In genomic region chr1:106175360-106175759, GRCm38 (mm10) we compare ENCODE assay signal across 11 mouse cellular contexts. TPM values are rescaled to one million over a fixed set of nuclear protein-coding genes. Genes with fewer than 3 reads are reported as not detected.
DNase-seq lines count a peak whose midpoint lies in the region; ATAC-seq and TF ChIP-seq lines count a peak whose summit lies in the region.
"Had no signal": no experiment of that assay in that cellular context is flagged by ENCODE, and none has a peak within 500 bp of the region (broad histone marks: within the 10 kb centered on the region; RNA-seq: fewer than 3 reads in every experiment).

No protein-coding gene starts in this region.

- H3K4me3 ChIP-seq in kidney, postnatal 0 days (replicated peaks; ENCODE audit: low read depth, low read length), result no peak overlapping the region
- peak overlapping the region; percentile 10; the same call in 1 of the 2 replicates for H3K4me3 ChIP-seq in embryonic facial prominence, embryonic 15.5 days (replicated peaks)
- peak overlapping the region; percentile 94 for H3K4me3 ChIP-seq in hindbrain, embryonic 10.5 days
- peak overlapping the region; percentile 19 for H3K4me3 ChIP-seq in midbrain, embryonic 14.5 days (replicated peaks; ENCODE audit: low read depth, low read length)
- H3K4me3 ChIP-seq: megakaryocyte, embryonic 14.5 days had no signal

- no peaks in the 10 kb centered on the region for H3K9me3 ChIP-seq in kidney, postnatal 0 days (replicated peaks; ENCODE audit: low read length)
- H3K9me3 ChIP-seq in embryonic facial prominence, embryonic 15.5 days (replicated peaks), result no peaks in the 10 kb centered on the region
- no peaks in the 10 kb centered on the region for H3K9me3 ChIP-seq in hindbrain, embryonic 10.5 days
- H3K9me3 ChIP-seq in midbrain, embryonic 14.5 days (ENCODE audit: control insufficient read depth, low read length), result no peaks in the 10 kb centered on the region
- H3K9me3 ChIP-seq: megakaryocyte, embryonic 14.5 days had no signal

- H3K27me3 ChIP-seq in kidney, postnatal 0 days (ENCODE audit: insufficient read depth, low read length), result no peaks in the 10 kb centered on the region
- H3K27me3 ChIP-seq in embryonic facial prominence, embryonic 15.5 days, result no peaks in the 10 kb centered on the region
- no peaks in the 10 kb centered on the region for H3K27me3 ChIP-seq in hindbrain, embryonic 10.5 days (ENCODE audit: insufficient read depth, poor library complexity, severe bottlenecking)
- H3K27me3 ChIP-seq in midbrain, embryonic 14.5 days (ENCODE audit: control insufficient read depth, insufficient read depth, low read length), result no peaks in the 10 kb centered on the region

- 58% methylated on average over 3 of the region's 3 CpGs for WGBS in kidney, postnatal 0 days
- WGBS in embryonic facial prominence, embryonic 15.5 days, result 60% methylated on average over 3 of the region's 3 CpGs
- WGBS in hindbrain, embryonic 10.5 days, result 54% methylated on average over 3 of the region's 3 CpGs
- WGBS in midbrain, embryonic 14.5 days, result 48% methylated on average over 3 of the region's 3 CpGs

- H3K4me1 ChIP-seq in kidney, postnatal 0 days (replicated peaks; ENCODE audit: insufficient read depth, low read length), result peaks cover 5% of the 10 kb centered on the region; the same call in 1 of the 2 replicates
- peaks cover 18% of the 10 kb centered on the region for H3K4me1 ChIP-seq in embryonic facial prominence, embryonic 15.5 days
- H3K4me1 ChIP-seq in hindbrain, embryonic 10.5 days (replicated peaks), result peaks cover 67% of the 10 kb centered on the region
- peaks cover 36% of the 10 kb centered on the region for H3K4me1 ChIP-seq in midbrain, embryonic 14.5 days (ENCODE audit: control insufficient read depth, insufficient read depth, low read length)

- H3K9ac ChIP-seq in kidney, postnatal 0 days (ENCODE audit: low read depth, low read length), result no peak overlapping the region
- H3K9ac ChIP-seq in embryonic facial prominence, embryonic 15.5 days, result no peak overlapping the region
- peak overlapping the region; percentile 38; the same call in 1 of the 2 replicates for H3K9ac ChIP-seq in midbrain, embryonic 14.5 days (replicated peaks; ENCODE audit: low read length)

- no peak overlapping the region for H3K27ac ChIP-seq in kidney, postnatal 0 days
- no peak overlapping the region for H3K27ac ChIP-seq in embryonic facial prominence, embryonic 15.5 days (replicated peaks)
- H3K27ac ChIP-seq in hindbrain, embryonic 10.5 days, result no peak overlapping the region
- no peak overlapping the region for H3K27ac ChIP-seq in midbrain, embryonic 14.5 days (replicated peaks; ENCODE audit: low read depth, low read length)

- TF ChIP-seq CTCF in kidney, postnatal 0 days (IDR thresholded peaks at IDR 0.05; ENCODE audit: low read depth), result no peak

- H3K36me3 ChIP-seq in kidney, postnatal 0 days (ENCODE audit: insufficient read depth, low read length), result no peaks in the 10 kb centered on the region
- no peaks in the 10 kb centered on the region for H3K36me3 ChIP-seq in embryonic facial prominence, embryonic 15.5 days
- no peaks in the 10 kb centered on the region for H3K36me3 ChIP-seq in hindbrain, embryonic 10.5 days
- H3K36me3 ChIP-seq in midbrain, embryonic 14.5 days (ENCODE audit: control insufficient read depth, insufficient read depth, low read length), result no peaks in the 10 kb centered on the region

- ATAC-seq in kidney, postnatal 0 days (replicated peaks; ENCODE audit: low FRiP score, low read depth), result no peak
- ATAC-seq in embryonic facial prominence, embryonic 15.5 days (ENCODE audit: insufficient number of reproducible peaks, low FRiP score, low TSS enrichment, low read depth), result no peak
- no peak for ATAC-seq in midbrain, embryonic 14.5 days (ENCODE audit: low FRiP score, low TSS enrichment)

- DNase-seq in kidney, postnatal 0 days (ENCODE audit: low spot score), result no peak
- no peak for DNase-seq in kidney, adult 18-20 months
- DNase-seq in hindbrain, embryonic 10.5 days (ENCODE audit: low spot score), result no peak
- no peak for DNase-seq in midbrain, embryonic 14.5 days
- DNase-seq in cerebellum, adult 11-12 months, result no peak
- no peak for DNase-seq in yolk sac, embryonic 10.5 days (ENCODE audit: low spot score)
- DNase-seq in gastrocnemius, adult 8-10 months (ENCODE audit: low spot score in 2 of 2), result no peak
- DNase-seq: right cerebral cortex, postnatal 14 days; thymus, postnatal 36 days had no signal

- H3K4me2 ChIP-seq in kidney, postnatal 0 days (ENCODE audit: low read length), result peak overlapping the region; percentile 14
- peak overlapping the region; percentile 24 for H3K4me2 ChIP-seq in embryonic facial prominence, embryonic 15.5 days (replicated peaks)
- peak overlapping the region; percentile 64 for H3K4me2 ChIP-seq in midbrain, embryonic 14.5 days (ENCODE audit: low read length)

RNA-seq across cellular contexts. Expression of gene Phlpp1, which starts 3.8 kb away (rescaled TPM):
- 2.7 and 2.9 TPM in 2 replicates for polyA plus RNA-seq in kidney, postnatal 0 days (2015; fragmentation: Nextera tagmentation; extraction: Ambion mirVana)
- polyA plus RNA-seq in embryonic facial prominence, embryonic 15.5 days (2015; fragmentation: Nextera tagmentation; extraction: Ambion mirVana), result 4.7 and 5.1 TPM in 2 replicates
- polyA plus RNA-seq in hindbrain, embryonic 10.5 days (2016; fragmentation: Nextera tagmentation; extraction: Ambion mirVana), result 4.8 and 6.8 TPM in 2 replicates
- 9.9 and 10.7 TPM in 2 replicates for polyA plus RNA-seq in midbrain, embryonic 14.5 days (2014; fragmentation: Nextera tagmentation; extraction: Ambion mirVana)
- total RNA-seq in gastrocnemius, adult 8-10 months (2022), result 1 to 10 TPM; 7.0 to 8.1 (median 7.5) TPM

Comparison
In these comparisons a context has a peak if more than half of its experiments do, and no peak if none do; other contexts are left out.
1. H3K4me2 ChIP-seq: peak in every context shown above with its lines; median percentile 64 in midbrain, embryonic 14.5 days; 24 in embryonic facial prominence, embryonic 15.5 days; 14 in kidney, postnatal 0 days.